Mouse (Mus musculus) layer of hippocampus, postnatal 10 days (tissue): ENCODE data around the gene Dtl. TPM values are rescaled to one million over a fixed set of nuclear protein-coding genes. Genes with fewer than 3 reads are reported as not detected.

Source experiments
- total RNA-seq, 2 experiments: library from RNA; stranded (reverse); gene quantifications; 2 replicates each; pipeline ENCODE4 v1.2.3; 2021

Gene Dtl
- total RNA-seq, 2 experiments from 2014 or later: 2.1 to 3.0 TPM

Other genes with a start within 250 kb of the Dtl start
- gene Tmem206, start 249.6 kb downstream of the Dtl start, total RNA-seq: 10 to 100 TPM; 12.1 to 12.8 TPM
- 10 to 100 TPM; 56.0 to 59.1 TPM for gene Ppp2r5a, start 172.3 kb downstream of the Dtl start, total RNA-seq
- 10 to 100 TPM; 27.6 to 28.9 TPM for gene Ints7, start 92 bp upstream of the Dtl start, total RNA-seq
- gene Lpgat1, start 142.3 kb upstream of the Dtl start, total RNA-seq: 10 to 100 TPM; 88.3 to 91.1 TPM
- gene Nek2, start 245.9 kb upstream of the Dtl start, total RNA-seq: 1 to 10 TPM; 3.5 to 4.1 TPM